Mouse (Mus musculus) hindbrain, embryonic 14.5 days (tissue): Measurements from ENCODE around the gene Atp1a2. TPM values are rescaled to one million over a fixed set of nuclear protein-coding genes. Genes with fewer than 3 reads are reported as not detected.
A peak's percentile ranks its signal among the peaks of the same experiment; 100 is the strongest.

ENCODE experiments used
- ATAC-seq: fragments of 200-750 bp; cut with Nextera tagmentation; 2 replicates; pipeline ENCODE4 v1.8.0; 2017; ENCODE audit warnings: moderate number of reproducible peaks, mild to moderate bottlenecking, moderate TSS enrichment, moderate library complexity; ENCODE audit not compliant: low FRiP score
- DNase-seq: peaks from one replicate; pipeline ENCODE4 v3.0.0-alpha.2; 2015; ENCODE audit warnings: low spot score
- H3K27ac ChIP-seq: fragments of 300-500 bp; sonication (generic); 2 replicates; pipeline ENCODE4 v1.5.1; 2014; ENCODE audit warnings: mild to moderate bottlenecking, moderate library complexity
- H3K27me3 ChIP-seq: fragments of 300-500 bp; sonication (generic); 2 replicates; pipeline ENCODE4 v1.6.1; 2014; ENCODE audit warnings: mild to moderate bottlenecking, low read length, mixed read lengths; ENCODE audit not compliant: control insufficient read depth, insufficient read depth
- H3K36me3 ChIP-seq: fragments of 300-500 bp; sonication (generic); replicated peaks from 2 replicates; pipeline ENCODE4 v1.6.1; 2014; ENCODE audit not compliant: control insufficient read depth, insufficient read depth
- H3K4me1 ChIP-seq: fragments of 300-500 bp; sonication (generic); replicated peaks from 2 replicates; pipeline ENCODE4 v1.6.1; 2014; ENCODE audit warnings: antibody characterized with exemption, low read length, mixed read lengths; ENCODE audit not compliant: control insufficient read depth, insufficient read depth
- H3K4me2 ChIP-seq: fragments of 300-500 bp; sonication (generic); replicated peaks from 2 replicates; pipeline ENCODE4 v1.6.1; 2014; ENCODE audit warnings: mild to moderate bottlenecking, moderate library complexity
- H3K4me3 ChIP-seq: fragments of 300-500 bp; sonication (generic); replicated peaks from 2 replicates; pipeline ENCODE4 v1.5.1; 2014; ENCODE audit warnings: mild to moderate bottlenecking, low read length
- H3K9ac ChIP-seq: fragments of 300-500 bp; sonication (generic); 2 replicates; pipeline ENCODE4 v1.6.1; 2014
- H3K9me3 ChIP-seq: fragments of 300-500 bp; sonication (generic); 2 replicates; pipeline ENCODE4 v1.6.1; 2016; ENCODE audit warnings: low read length; ENCODE audit not compliant: control insufficient read depth
- WGBS: fragments of 180-500 bp; shearing (Covaris S2); extraction: QIAGEN DNeasy Blood & Tissue Kit; methylation state at CpG from one replicate; pipeline ENCODE4 v1.1.7; 2014; 5-methylcytosine and 5-hydroxymethylcytosine counted together
- polyA plus RNA-seq: library from polyadenylated mRNA; unstranded; fragments of >200 nt; fragmentation: Nextera tagmentation; extraction: Ambion mirVana; gene quantifications from 2 replicates; pipeline ENCODE4 v1.2.1, GENCODE M21; 2014

Gene Atp1a2
- polyA plus RNA-seq, 1 experiment from 2014 or later: 29.5 TPM

DNA sequence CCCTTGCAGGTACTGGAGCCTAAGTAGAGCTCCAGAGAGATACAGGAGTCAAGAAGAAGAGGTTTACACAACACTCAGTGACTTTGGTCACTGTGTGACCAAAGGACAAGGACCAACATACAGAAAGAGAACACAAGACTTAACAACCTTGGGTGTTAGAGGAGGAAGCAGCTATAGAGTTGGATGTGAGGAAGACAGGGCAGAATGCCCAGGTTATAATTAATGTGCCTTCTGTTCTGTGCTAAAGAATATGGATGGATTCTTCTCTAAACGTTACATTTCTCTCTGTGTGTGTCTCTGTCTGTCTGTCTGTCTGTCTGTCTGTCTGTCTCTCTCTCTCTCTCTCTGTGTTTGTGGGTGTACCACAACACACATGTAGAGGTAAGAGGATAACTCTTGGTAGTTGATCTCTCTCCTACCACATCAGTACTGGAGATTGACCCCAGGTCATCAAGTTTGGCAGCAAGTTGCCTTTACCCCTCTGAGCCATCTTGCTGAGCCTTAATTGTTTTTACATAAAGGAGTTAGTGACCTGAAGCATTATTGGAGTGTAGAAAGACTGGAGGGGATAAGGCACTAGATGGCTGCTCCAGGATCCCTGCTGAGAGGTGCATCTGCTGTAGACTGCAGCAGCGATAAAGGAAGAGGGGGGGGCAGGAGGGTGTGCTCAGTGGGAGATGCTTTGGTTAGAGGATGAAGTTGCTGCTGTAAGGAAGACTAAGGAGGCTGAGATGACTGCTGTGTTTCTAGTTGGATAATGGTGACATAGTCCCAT is 39.7 kb upstream of the Atp1a2 start:
- H3K4me2 ChIP-seq: no peak overlapping the region
- ATAC-seq (no peak), DNase-seq (no peak)
- H3K36me3 ChIP-seq: no peaks in the 10 kb centered on the region
- H3K9ac ChIP-seq: no peak overlapping the region
- no peaks in the 10 kb centered on the region for H3K27me3 ChIP-seq
- H3K27ac ChIP-seq: no peak overlapping the region
- H3K4me1 ChIP-seq: no peaks in the 10 kb centered on the region; the same call in 1 of the 2 replicates
- H3K4me3 ChIP-seq: no peak overlapping the region
- no peaks in the 10 kb centered on the region for H3K9me3 ChIP-seq
- WGBS: 29% methylated on average over 2 of the region's 2 CpGs

DNA sequence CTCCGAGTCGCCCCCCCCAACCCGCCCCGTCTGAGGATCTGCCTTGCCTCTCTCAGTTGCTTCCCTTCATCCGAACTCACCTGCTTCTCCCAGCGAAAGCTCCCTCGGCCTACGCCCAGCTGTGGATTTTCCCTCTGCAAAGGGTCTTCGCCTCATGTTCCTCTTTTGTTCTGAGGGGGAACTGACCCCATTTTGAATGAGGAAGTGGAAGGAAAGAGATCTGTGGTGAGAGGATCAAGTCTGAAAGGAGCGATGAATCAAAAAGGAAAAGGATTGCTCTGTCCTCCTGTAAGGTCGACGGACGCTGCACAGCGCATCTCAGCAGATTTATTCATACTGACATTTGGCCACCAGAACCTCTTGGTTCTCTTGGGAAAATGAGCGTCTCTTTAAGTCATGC is 37.9 kb upstream of the Atp1a2 start:
- no peak overlapping the region for H3K4me2 ChIP-seq
- no peak overlapping the region for H3K9ac ChIP-seq
- H3K4me1 ChIP-seq: no peaks in the 10 kb centered on the region; the same call in 1 of the 2 replicates
- no peaks in the 10 kb centered on the region for H3K9me3 ChIP-seq
- no peaks in the 10 kb centered on the region for H3K27me3 ChIP-seq
- 77% methylated on average over 15 of the region's 15 CpGs for WGBS
- H3K27ac ChIP-seq: no peak overlapping the region
- H3K4me3 ChIP-seq: no peak overlapping the region
- no peaks in the 10 kb centered on the region for H3K36me3 ChIP-seq
- DNase-seq: no peak
- ATAC-seq: no peak

DNA sequence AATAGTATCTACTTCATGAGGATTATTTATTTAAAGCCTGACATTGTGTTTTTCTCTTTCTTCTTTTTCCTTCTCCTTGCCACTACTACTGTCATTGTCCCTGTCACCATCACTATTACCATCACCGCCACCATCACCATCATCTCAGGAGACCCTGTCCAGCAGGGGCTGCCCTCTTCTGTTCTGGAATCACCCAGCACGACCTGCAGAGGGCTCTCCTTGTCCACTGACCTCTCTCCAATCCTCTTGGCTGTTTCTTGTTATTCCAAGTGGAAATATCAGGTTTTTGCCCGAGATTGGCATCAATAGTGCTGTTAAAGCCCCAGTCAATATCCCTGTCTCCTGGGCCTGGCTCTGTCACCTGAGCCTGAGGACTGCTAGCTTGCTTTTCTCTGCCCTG is 35.6 kb upstream of the Atp1a2 start:
- Histone ChIP-seq H3K27ac (no peak overlapping the region), H3K27me3 (no peaks in the 10 kb centered on the region), H3K9ac (no peak overlapping the region), H3K9me3 (no peaks in the 10 kb centered on the region), H3K4me3 (no peak overlapping the region), H3K4me2 (no peak overlapping the region), H3K36me3 (no peaks in the 10 kb centered on the region), H3K4me1 (peaks cover 7% of the 10 kb centered on the region)
- ATAC-seq (no peak), DNase-seq (no peak)
- 22% methylated on average over 3 of the region's 3 CpGs for WGBS

DNA sequence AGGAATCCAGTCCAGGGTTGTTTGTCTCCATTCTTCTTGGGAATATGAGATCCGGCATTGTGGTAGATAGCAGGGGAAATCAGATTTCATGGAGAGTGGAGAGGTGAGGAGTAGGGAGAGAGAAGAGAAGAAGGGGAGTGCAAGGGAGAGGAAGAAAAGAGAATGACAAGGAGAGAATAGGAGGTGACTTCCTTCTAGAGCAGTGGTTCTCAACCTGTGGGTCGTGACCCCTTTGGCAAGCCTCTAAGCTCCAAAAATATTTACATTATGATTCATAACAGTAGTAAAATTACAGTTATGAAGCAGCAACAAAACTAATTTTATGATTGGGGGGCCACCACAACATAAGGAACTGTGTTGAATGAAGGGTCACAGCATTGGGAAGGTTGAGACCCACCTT is 35.1 kb upstream of the Atp1a2 start:
- peaks cover 7% of the 10 kb centered on the region for H3K4me1 ChIP-seq
- H3K36me3 ChIP-seq: no peaks in the 10 kb centered on the region
- ATAC-seq: no peak
- H3K4me3 ChIP-seq: no peak overlapping the region
- no peaks in the 10 kb centered on the region for H3K9me3 ChIP-seq
- WGBS: 89% methylated on average over 2 of the region's 2 CpGs
- no peaks in the 10 kb centered on the region for H3K27me3 ChIP-seq
- H3K4me2 ChIP-seq: no peak overlapping the region
- no peak overlapping the region for H3K27ac ChIP-seq
- H3K9ac ChIP-seq: no peak overlapping the region
- no peak for DNase-seq

DNA sequence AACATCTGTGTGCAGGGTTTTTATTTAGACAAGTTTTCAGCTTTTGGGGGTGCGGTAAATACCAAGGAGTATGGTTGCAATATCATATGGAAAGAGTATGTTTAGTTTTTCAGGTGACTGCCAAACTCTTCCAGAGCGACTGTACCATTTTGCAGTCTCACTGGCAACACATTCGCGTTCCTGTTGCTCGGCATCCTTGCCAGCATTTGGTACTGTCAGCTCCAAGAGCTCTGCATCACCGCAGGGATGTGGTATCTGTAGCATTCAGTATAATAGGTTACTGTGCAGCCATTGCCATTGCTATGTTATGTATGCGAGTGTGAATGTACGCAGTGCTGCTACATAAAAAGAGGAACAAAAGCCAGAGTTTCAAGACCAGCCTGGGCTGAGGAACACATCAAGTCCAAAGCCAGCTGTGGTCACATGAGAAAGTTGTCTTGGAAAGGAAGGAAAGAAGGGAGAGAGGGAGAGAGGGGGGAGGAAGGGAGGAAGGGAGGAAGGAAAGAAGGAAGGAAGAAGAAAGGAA is 33.6 kb upstream of the Atp1a2 start:
- DNase-seq (no peak), ATAC-seq (no peak)
- WGBS: 57% methylated on average over 8 of the region's 8 CpGs
- Histone ChIP-seq H3K27ac (no peak overlapping the region), H3K4me1 (peaks cover 7% of the 10 kb centered on the region), H3K4me3 (no peak overlapping the region), H3K9ac (no peak overlapping the region), H3K27me3 (peaks cover 7% of the 10 kb centered on the region; the same call in 1 of the 2 replicates), H3K9me3 (no peaks in the 10 kb centered on the region), H3K36me3 (no peaks in the 10 kb centered on the region), H3K4me2 (no peak overlapping the region)

DNA sequence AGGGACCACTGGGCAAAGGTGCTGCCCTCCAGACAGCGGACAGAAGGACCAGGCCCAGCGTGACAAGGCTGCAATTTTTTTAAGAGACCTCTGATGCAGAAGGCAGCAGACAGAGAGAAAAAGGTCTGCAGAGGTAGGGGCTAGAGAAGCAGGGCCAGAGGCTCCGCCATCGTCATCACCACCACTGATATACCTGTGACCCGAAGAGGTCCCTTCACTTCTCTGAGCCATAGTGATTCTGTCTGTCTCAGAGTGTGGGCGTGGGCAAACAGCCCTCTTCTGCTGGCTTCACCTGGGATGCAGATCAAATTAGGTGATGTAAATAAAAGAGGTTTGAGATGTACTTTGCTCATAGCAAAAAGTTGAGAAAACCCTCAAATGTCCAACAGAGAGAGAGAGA is 31.8 kb upstream of the Atp1a2 start:
- peak overlapping the region; percentile 53; the same call in 1 of the 2 replicates for H3K9ac ChIP-seq
- WGBS: 66% methylated on average over 6 of the region's 6 CpGs

DNA sequence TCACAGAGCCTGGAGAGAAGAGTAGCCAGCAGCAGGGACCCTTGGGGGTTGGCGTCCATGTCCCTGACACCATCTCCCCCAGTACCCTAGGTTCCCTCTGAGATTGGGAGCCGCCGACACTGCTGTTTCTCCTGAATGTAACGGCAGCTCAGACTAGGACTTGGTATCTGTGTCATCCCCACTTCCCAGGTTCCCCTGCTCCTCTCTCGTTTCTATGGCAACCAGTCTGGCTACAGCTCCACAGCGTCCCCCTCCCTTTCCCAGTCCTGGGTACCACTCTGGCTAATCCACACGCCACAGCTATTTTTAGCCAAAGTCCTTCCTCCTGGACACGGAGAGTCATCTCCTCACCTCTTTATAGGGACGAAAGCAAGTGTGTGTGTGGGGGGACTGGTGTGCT is 31.3 kb upstream of the Atp1a2 start, which contains the start of gene Kcnj9:
TSS of gene Kcnj9 (minus strand) at position 188 of the 400 bp plus-strand sequence.
- H3K27me3 ChIP-seq: peaks cover 8% of the 10 kb centered on the region; the same call in 1 of the 2 replicates
- WGBS: 11% methylated on average over 9 of the region's 9 CpGs
- peak within 1 kb of the TSS; percentile 53 for H3K9ac ChIP-seq
- H3K9me3 ChIP-seq: no peaks in the 10 kb centered on the region
- peaks cover 7% of the 10 kb centered on the region for H3K4me1 ChIP-seq
- H3K36me3 ChIP-seq: no peaks in the 10 kb centered on the region
- peak; percentile 81 for DNase-seq
- peak within 1 kb of the TSS; percentile 63 for H3K27ac ChIP-seq
- peak within 1 kb of the TSS; percentile 53 for H3K4me2 ChIP-seq
- peak within 1 kb of the TSS; percentile 27 for H3K4me3 ChIP-seq
- peak; percentile 85 for ATAC-seq

More for the DNA sequence above, 31.8 kb upstream of the Atp1a2 start:
- DNase-seq (no peak), ATAC-seq (no peak)
- peaks cover 7% of the 10 kb centered on the region for H3K4me1 ChIP-seq
- peaks cover 8% of the 10 kb centered on the region; the same call in 1 of the 2 replicates for H3K27me3 ChIP-seq
- peak overlapping the region; percentile 27; the same call in 1 of the 2 replicates for H3K4me3 ChIP-seq
- H3K4me2 ChIP-seq: peak overlapping the region; percentile 53
- peak overlapping the region; percentile 63 for H3K27ac ChIP-seq
- no peaks in the 10 kb centered on the region for H3K36me3 ChIP-seq
- no peaks in the 10 kb centered on the region for H3K9me3 ChIP-seq

DNA sequence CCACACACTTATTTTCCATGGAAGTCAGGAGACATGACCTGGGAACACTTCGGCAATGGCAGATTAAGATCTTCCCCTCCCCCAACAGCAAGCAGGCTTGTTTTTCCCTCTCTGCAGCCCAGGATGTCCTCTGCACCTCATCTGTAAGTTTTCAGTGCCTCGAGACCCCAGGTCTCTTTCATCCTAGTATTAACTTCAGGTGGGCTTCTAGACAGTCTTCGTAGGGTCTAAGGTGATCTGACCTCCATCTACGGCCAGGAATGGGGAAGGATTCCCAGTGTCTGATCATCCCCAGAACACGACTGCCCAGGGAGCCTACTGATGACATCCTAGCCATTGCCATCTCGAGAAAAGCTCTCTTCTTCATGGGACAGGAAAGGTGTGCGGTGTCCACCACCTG is 30.6 kb upstream of the Atp1a2 start:
- WGBS: 85% methylated on average over 7 of the region's 7 CpGs
- H3K4me3 ChIP-seq: peak overlapping the region; percentile 27; the same call in 1 of the 2 replicates
- H3K27ac ChIP-seq: no peak overlapping the region
- no peak overlapping the region for H3K9ac ChIP-seq
- no peaks in the 10 kb centered on the region for H3K9me3 ChIP-seq
- H3K4me1 ChIP-seq: peaks cover 7% of the 10 kb centered on the region
- H3K4me2 ChIP-seq: peak overlapping the region; percentile 53
- peaks cover 8% of the 10 kb centered on the region; the same call in 1 of the 2 replicates for H3K27me3 ChIP-seq
- H3K36me3 ChIP-seq: no peaks in the 10 kb centered on the region
- ATAC-seq (no peak), DNase-seq (no peak)

DNA sequence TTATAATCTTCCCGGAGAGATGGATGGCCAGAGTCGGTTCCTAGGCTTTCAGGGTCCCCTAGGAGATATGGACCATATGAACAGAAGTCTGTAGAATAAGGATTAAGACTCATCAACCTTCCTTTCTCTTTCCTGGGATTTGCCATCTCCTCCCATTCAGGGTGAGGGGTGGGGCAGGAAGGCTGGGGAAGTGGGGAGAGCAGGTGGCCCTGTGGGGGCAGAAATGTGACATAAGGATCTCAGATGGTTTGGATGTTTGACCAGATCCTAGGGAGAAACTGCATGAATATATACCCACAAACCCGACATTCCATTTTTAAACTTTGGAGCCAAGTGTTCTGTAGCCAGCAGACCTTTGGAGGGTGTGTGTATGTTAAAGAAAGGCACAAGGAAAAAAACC is 30.2 kb upstream of the Atp1a2 start:
- no peaks in the 10 kb centered on the region for H3K9me3 ChIP-seq
- H3K9ac ChIP-seq: no peak overlapping the region
- no peak overlapping the region for H3K27ac ChIP-seq
- peaks cover 8% of the 10 kb centered on the region; the same call in 1 of the 2 replicates for H3K27me3 ChIP-seq
- DNase-seq (no peak), ATAC-seq (no peak)
- WGBS: 90% methylated on average over 3 of the region's 3 CpGs
- no peak overlapping the region; the same call in 1 of the 2 replicates for H3K4me2 ChIP-seq
- H3K36me3 ChIP-seq: no peaks in the 10 kb centered on the region
- H3K4me3 ChIP-seq: no peak overlapping the region
- peaks cover 7% of the 10 kb centered on the region for H3K4me1 ChIP-seq
